Mouse (Mus musculus): ENCODE results near the gene Tmem208.
A peak's percentile ranks its signal among the peaks of the same experiment; 100 is the strongest.

The Tmem208 gene

GRCm38 (mm10) chr8:105325641-105326093 lies 487 bp upstream of the Tmem208 start:
- DNase-seq (ENCODE audit: low spot score): no peak

GRCm38 (mm10) chr8:105326968-105327367 lies 814 bp downstream of the Tmem208 start:
- DNase-seq (ENCODE audit: low spot score): no peak

- no peak for DNase-seq (ENCODE audit: low spot score)
Measured at GRCm38 (mm10) chr8:105330325-105330724, 4.2 kb downstream of the Tmem208 start.

- DNase-seq (ENCODE audit: low spot score): no peak
Measured at GRCm38 (mm10) chr8:105331469-105331868, 5.3 kb downstream of the Tmem208 start.

GRCm38 (mm10) chr8:105331931-105332330 lies 5.8 kb downstream of the Tmem208 start:
- DNase-seq (ENCODE audit: low spot score): no peak

GRCm38 (mm10) chr8:105332523-105332922 lies 6.4 kb downstream of the Tmem208 start:
- DNase-seq (ENCODE audit: low spot score): no peak

- DNase-seq (ENCODE audit: low spot score): no peak
Measured at GRCm38 (mm10) chr8:105336373-105337130, 10.4 kb downstream of the Tmem208 start.

GRCm38 (mm10) chr8:105338992-105339391 lies 12.8 kb downstream of the Tmem208 start:
- DNase-seq (ENCODE audit: low spot score): no peak

GRCm38 (mm10) chr8:105339886-105340635 lies 13.9 kb downstream of the Tmem208 start:
- no peak for DNase-seq (ENCODE audit: low spot score)

GRCm38 (mm10) chr8:105341399-105341798 lies 15.2 kb downstream of the Tmem208 start:
- DNase-seq (ENCODE audit: low spot score): no peak

GRCm38 (mm10) chr8:105342768-105343167 lies 16.6 kb downstream of the Tmem208 start:
- DNase-seq (ENCODE audit: low spot score): no peak

GRCm38 (mm10) chr8:105343791-105344574 lies 17.8 kb downstream of the Tmem208 start:
- no peak for DNase-seq (ENCODE audit: low spot score)

- no peak for DNase-seq (ENCODE audit: low spot score)
Measured at GRCm38 (mm10) chr8:105345061-105345975, 19.2 kb downstream of the Tmem208 start.

GRCm38 (mm10) chr8:105346611-105347427 lies 20.7 kb downstream of the Tmem208 start:
- peak; percentile 40 for DNase-seq (ENCODE audit: low spot score)

- peak; percentile 93 for DNase-seq (ENCODE audit: low spot score)
Measured at GRCm38 (mm10) chr8:105347428-105348221, 21.5 kb downstream of the Tmem208 start, which contains the start of gene Fhod1. TSS of gene Fhod1 (minus strand) at chr8:105347953.

GRCm38 (mm10) chr8:105348450-105349095 lies 22.4 kb downstream of the Tmem208 start, which contains the start of gene Slc9a5:
TSS of gene Slc9a5 (plus strand) at chr8:105348843.
- no peak for DNase-seq (ENCODE audit: low spot score)

- no peak for DNase-seq (ENCODE audit: low spot score)
Measured at GRCm38 (mm10) chr8:105349096-105349771, 23.1 kb downstream of the Tmem208 start.

- DNase-seq (ENCODE audit: low spot score): no peak
Measured at GRCm38 (mm10) chr8:105350186-105350585, 24.0 kb downstream of the Tmem208 start.

Data from ovary, adult 18-20 months (tissue).